Mouse (Mus musculus): Measurements from ENCODE around the gene Fam196b. TPM values are rescaled to one million over a fixed set of nuclear protein-coding genes. Genes with fewer than 3 reads are reported as not detected.

Gene Fam196b
- total RNA-seq, 1 experiment = 0.36 TPM

DNA sequence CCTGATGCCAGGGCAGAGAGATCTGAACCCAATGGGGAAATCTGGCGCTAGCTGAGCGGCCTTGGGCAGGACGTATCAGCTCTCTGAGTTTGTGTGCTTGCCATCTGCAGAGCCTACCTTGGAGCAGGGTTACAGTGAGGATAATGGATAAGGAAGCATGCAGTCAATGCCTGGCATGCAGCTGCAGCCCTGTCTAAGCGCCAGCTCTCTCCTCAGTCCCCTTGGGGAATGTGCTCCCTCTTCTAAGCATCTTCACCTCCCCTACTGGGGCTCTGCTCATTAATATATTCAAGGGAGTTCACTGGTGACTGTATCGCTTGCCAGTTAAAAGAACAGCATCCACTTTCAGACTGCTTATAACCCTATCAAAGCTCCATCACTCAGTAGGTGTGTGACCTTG lies 29.7 kb downstream of the Fam196b start:
- no peak overlapping the region for H3K9ac ChIP-seq (ENCODE audit: insufficient read depth, low read depth, low read length, poor library complexity, severe bottlenecking)
- in situ Hi-C loops (cut with MboI; ENCODE audit: low sequenced_read_pairs in 2 of 2, unreplicated experiment in 2 of 2) = no loop called here
- no peak for DNase-seq (ENCODE audit: low read depth, low spot score)
- no peak for TF ChIP-seq HCFC1 (IDR thresholded peaks at IDR 0.05; ENCODE audit: borderline replicate concordance, insufficient read depth, low read length)
- no peak for TF ChIP-seq CHD2 (IDR thresholded peaks at IDR 0.05; ENCODE audit: low read depth, low read length)
- TF ChIP-seq MAFK (IDR thresholded peaks at IDR 0.05; ENCODE audit: insufficient read depth, low read depth, low read length) = no peak
- TF ChIP-seq ZNF384 (IDR thresholded peaks at IDR 0.05; ENCODE audit: low read depth, low read length) = no peak
- TF ChIP-seq ZC3H11A (IDR thresholded peaks at IDR 0.05; ENCODE audit: borderline replicate concordance, low read depth, low read length) = no peak
- H3K4me3 ChIP-seq (ENCODE audit: insufficient read depth in 1 of 2, low read depth in 1 of 2, low read length in 2 of 2, poor library complexity in 1 of 2, severe bottlenecking in 1 of 2) = no peak overlapping the region
- H3K36me3 ChIP-seq (ENCODE audit: control insufficient read depth, insufficient read depth, low read length, poor library complexity, severe bottlenecking) = no peaks in the 10 kb centered on the region
- H3K27ac ChIP-seq (ENCODE audit: insufficient read depth, low read depth, low read length, poor library complexity, severe bottlenecking) = no peak overlapping the region
- no peaks in the 10 kb centered on the region for H3K9me3 ChIP-seq (ENCODE audit: control insufficient read depth, insufficient read depth, low read depth, low read length)
- H3K4me1 ChIP-seq (ENCODE audit: control insufficient read depth in 2 of 2, insufficient read depth in 2 of 2, low read length in 2 of 2, poor library complexity in 1 of 2) = no peaks in the 10 kb centered on the region

- TF ChIP-seq CHD2 (IDR thresholded peaks at IDR 0.05; ENCODE audit: low read depth, low read length) (no peak), MAFK (IDR thresholded peaks at IDR 0.05; ENCODE audit: insufficient read depth, low read depth, low read length) (no peak), ZC3H11A (IDR thresholded peaks at IDR 0.05; ENCODE audit: borderline replicate concordance, low read depth, low read length) (no peak), ZNF384 (IDR thresholded peaks at IDR 0.05; ENCODE audit: low read depth, low read length) (no peak), HCFC1 (IDR thresholded peaks at IDR 0.05; ENCODE audit: borderline replicate concordance, insufficient read depth, low read length) (no peak)
- H3K36me3 ChIP-seq (ENCODE audit: control insufficient read depth, insufficient read depth, low read length, poor library complexity, severe bottlenecking) = no peaks in the 10 kb centered on the region
- in situ Hi-C loops (cut with MboI; ENCODE audit: low sequenced_read_pairs in 2 of 2, unreplicated experiment in 2 of 2) = no loop called here
- H3K9me3 ChIP-seq (ENCODE audit: control insufficient read depth, insufficient read depth, low read depth, low read length) = no peaks in the 10 kb centered on the region
- H3K9ac ChIP-seq (ENCODE audit: insufficient read depth, low read depth, low read length, poor library complexity, severe bottlenecking) = no peak overlapping the region
- DNase-seq (ENCODE audit: low read depth, low spot score) = no peak
- no peak overlapping the region for H3K4me3 ChIP-seq (ENCODE audit: insufficient read depth in 1 of 2, low read depth in 1 of 2, low read length in 2 of 2, poor library complexity in 1 of 2, severe bottlenecking in 1 of 2)
- no peaks in the 10 kb centered on the region for H3K4me1 ChIP-seq (ENCODE audit: control insufficient read depth in 2 of 2, insufficient read depth in 2 of 2, low read length in 2 of 2, poor library complexity in 1 of 2)
- H3K27ac ChIP-seq (ENCODE audit: insufficient read depth, low read depth, low read length, poor library complexity, severe bottlenecking) = no peak overlapping the region
Measured at GRCm38 (mm10) chr11:34348287-34348918, 33.8 kb downstream of the Fam196b start.

- no peak overlapping the region for H3K4me3 ChIP-seq (ENCODE audit: insufficient read depth in 1 of 2, low read depth in 1 of 2, low read length in 2 of 2, poor library complexity in 1 of 2, severe bottlenecking in 1 of 2)
- in situ Hi-C loops (cut with MboI; ENCODE audit: low sequenced_read_pairs in 2 of 2, unreplicated experiment in 2 of 2) = no loop called here
- no peak for TF ChIP-seq CHD2 (IDR thresholded peaks at IDR 0.05; ENCODE audit: low read depth, low read length)
- no peak for TF ChIP-seq HCFC1 (IDR thresholded peaks at IDR 0.05; ENCODE audit: borderline replicate concordance, insufficient read depth, low read length)
- TF ChIP-seq ZC3H11A (IDR thresholded peaks at IDR 0.05; ENCODE audit: borderline replicate concordance, low read depth, low read length) = no peak
- TF ChIP-seq ZNF384 (IDR thresholded peaks at IDR 0.05; ENCODE audit: low read depth, low read length) = no peak
Measured at GRCm38 (mm10) chr11:34349453-34350056, 34.9 kb downstream of the Fam196b start.

DNA sequence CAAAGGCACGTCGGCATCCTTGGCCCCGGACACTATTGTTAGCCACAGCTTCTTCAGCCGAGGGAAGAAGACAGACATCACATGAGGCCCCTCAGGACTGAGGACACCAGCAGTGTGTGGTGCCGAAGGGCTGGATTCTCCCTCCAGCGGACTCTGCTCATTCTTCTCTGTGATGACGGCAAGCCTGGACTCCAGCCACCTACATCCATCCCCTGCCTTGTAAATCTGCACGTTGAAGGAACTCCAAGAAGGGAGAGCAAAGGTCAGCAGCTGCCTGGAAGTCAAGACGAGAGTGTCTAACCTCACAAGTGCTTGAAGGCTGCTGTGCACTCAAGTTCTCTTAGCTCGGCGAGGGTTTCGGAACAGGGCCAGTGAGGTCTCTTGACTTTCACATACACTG lies 40.8 kb downstream of the Fam196b start:
- no peak for TF ChIP-seq CHD2 (IDR thresholded peaks at IDR 0.05; ENCODE audit: low read depth, low read length)
- no peak for TF ChIP-seq ZC3H11A (IDR thresholded peaks at IDR 0.05; ENCODE audit: borderline replicate concordance, low read depth, low read length)
- no peak for TF ChIP-seq MAFK (IDR thresholded peaks at IDR 0.05; ENCODE audit: insufficient read depth, low read depth, low read length)
- TF ChIP-seq ZNF384 (IDR thresholded peaks at IDR 0.05; ENCODE audit: low read depth, low read length) = no peak
- no peak for TF ChIP-seq HCFC1 (IDR thresholded peaks at IDR 0.05; ENCODE audit: borderline replicate concordance, insufficient read depth, low read length)
- in situ Hi-C loops (cut with MboI; ENCODE audit: low sequenced_read_pairs in 2 of 2, unreplicated experiment in 2 of 2) = no loop called here
- no peak for DNase-seq (ENCODE audit: low read depth, low spot score)

More at GRCm38 (mm10) chr11:34349453-34350056, 34.9 kb downstream of the Fam196b start:
- Histone ChIP-seq H3K9me3 (ENCODE audit: control insufficient read depth, insufficient read depth, low read depth, low read length) (no peaks in the 10 kb centered on the region), H3K9ac (ENCODE audit: insufficient read depth, low read depth, low read length, poor library complexity, severe bottlenecking) (no peak overlapping the region), H3K36me3 (ENCODE audit: control insufficient read depth, insufficient read depth, low read length, poor library complexity, severe bottlenecking) (no peaks in the 10 kb centered on the region), H3K27ac (ENCODE audit: insufficient read depth, low read depth, low read length, poor library complexity, severe bottlenecking) (no peak overlapping the region), H3K4me1 (ENCODE audit: control insufficient read depth in 2 of 2, insufficient read depth in 2 of 2, low read length in 2 of 2, poor library complexity in 1 of 2) (no peaks in the 10 kb centered on the region)
- no peak for DNase-seq (ENCODE audit: low read depth, low spot score)

More for the DNA sequence above, 40.8 kb downstream of the Fam196b start:
- H3K4me1 ChIP-seq (ENCODE audit: control insufficient read depth in 2 of 2, insufficient read depth in 2 of 2, low read length in 2 of 2, poor library complexity in 1 of 2) = no peaks in the 10 kb centered on the region
- no peaks in the 10 kb centered on the region for H3K9me3 ChIP-seq (ENCODE audit: control insufficient read depth, insufficient read depth, low read depth, low read length)
- H3K4me3 ChIP-seq (ENCODE audit: insufficient read depth in 1 of 2, low read depth in 1 of 2, low read length in 2 of 2, poor library complexity in 1 of 2, severe bottlenecking in 1 of 2) = no peak overlapping the region
- H3K27ac ChIP-seq (ENCODE audit: insufficient read depth, low read depth, low read length, poor library complexity, severe bottlenecking) = no peak overlapping the region
- no peak overlapping the region for H3K9ac ChIP-seq (ENCODE audit: insufficient read depth, low read depth, low read length, poor library complexity, severe bottlenecking)
- no peaks in the 10 kb centered on the region for H3K36me3 ChIP-seq (ENCODE audit: control insufficient read depth, insufficient read depth, low read length, poor library complexity, severe bottlenecking)

Data from ES-E14 (cell line).